Mouse (Mus musculus): ENCODE data around the gene Yy1. TPM values are rescaled to one million over a fixed set of nuclear protein-coding genes. Genes with fewer than 3 reads are reported as not detected.

Gene Yy1
- 19.0 and 19.5 TPM in 2 replicates for polyA plus RNA-seq (2014; fragmentation: Nextera tagmentation; extraction: Ambion mirVana)

- Histone ChIP-seq H3K27me3 (ENCODE audit: control insufficient read depth, insufficient read depth, low read length) (no peaks in the 10 kb centered on the region), H3K4me2 (peak within 1 kb of the TSS; percentile 57), H3K4me1 (ENCODE audit: control insufficient read depth, insufficient read depth, low read length) (peaks cover 10% of the 10 kb centered on the region), H3K27ac (ENCODE audit: low read depth, low read length) (peak within 1 kb of the TSS; percentile 93), H3K36me3 (ENCODE audit: control insufficient read depth, insufficient read depth, low read length) (no peaks in the 10 kb centered on the region), H3K9ac (ENCODE audit: low read length) (peak within 1 kb of the TSS; percentile 91), H3K9me3 (ENCODE audit: control insufficient read depth, low read length) (no peaks in the 10 kb centered on the region), H3K4me3 (ENCODE audit: low read depth, low read length) (peak within 1 kb of the TSS; percentile 98)
- DNase-seq (ENCODE audit: low spot score, missing footprints): peak; percentile 100
- under 1% methylated on average over 88 of the region's 127 CpGs for WGBS
- ATAC-seq (ENCODE audit: low FRiP score): peak; percentile 93
Measured at GRCm38 (mm10) chr12:108792546-108793452, at the start of gene Yy1. Gene Yy1 (plus strand): TSS chr12:108792973.

DNA sequence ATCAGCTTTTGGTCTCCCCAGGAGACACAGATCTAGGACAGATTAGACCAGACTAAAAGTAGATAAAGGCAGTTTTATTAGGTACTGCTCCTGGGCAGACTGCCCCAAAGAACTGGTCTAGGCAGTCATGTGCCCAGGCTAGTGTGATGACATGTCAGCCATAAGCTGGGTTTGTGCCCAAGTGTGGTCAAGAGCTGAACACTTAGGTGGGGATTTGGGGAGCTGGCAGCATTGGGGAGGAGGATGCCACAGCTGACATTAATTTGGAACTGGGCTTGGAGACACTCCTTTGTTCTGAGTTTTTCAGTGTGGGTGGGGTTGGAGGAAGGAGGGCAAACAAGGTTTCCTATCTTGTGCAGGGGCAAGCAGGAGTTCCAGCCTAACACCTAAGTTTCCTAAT lies 46.8 kb upstream of the Yy1 start:
- no peak overlapping the region for H3K4me2 ChIP-seq
- H3K9me3 ChIP-seq (ENCODE audit: control insufficient read depth, low read length): no peaks in the 10 kb centered on the region
- no peaks in the 10 kb centered on the region for H3K4me1 ChIP-seq (ENCODE audit: control insufficient read depth, insufficient read depth, low read length)
- DNase-seq (ENCODE audit: low spot score, missing footprints) (peak; percentile 47), ATAC-seq (ENCODE audit: low FRiP score) (no peak)
- H3K4me3 ChIP-seq (ENCODE audit: low read depth, low read length): no peak overlapping the region
- H3K36me3 ChIP-seq (ENCODE audit: control insufficient read depth, insufficient read depth, low read length): no peaks in the 10 kb centered on the region
- H3K27me3 ChIP-seq (ENCODE audit: control insufficient read depth, insufficient read depth, low read length): no peaks in the 10 kb centered on the region
- H3K27ac ChIP-seq (ENCODE audit: low read depth, low read length): no peak overlapping the region
- no peak overlapping the region for H3K9ac ChIP-seq (ENCODE audit: low read length)

DNA sequence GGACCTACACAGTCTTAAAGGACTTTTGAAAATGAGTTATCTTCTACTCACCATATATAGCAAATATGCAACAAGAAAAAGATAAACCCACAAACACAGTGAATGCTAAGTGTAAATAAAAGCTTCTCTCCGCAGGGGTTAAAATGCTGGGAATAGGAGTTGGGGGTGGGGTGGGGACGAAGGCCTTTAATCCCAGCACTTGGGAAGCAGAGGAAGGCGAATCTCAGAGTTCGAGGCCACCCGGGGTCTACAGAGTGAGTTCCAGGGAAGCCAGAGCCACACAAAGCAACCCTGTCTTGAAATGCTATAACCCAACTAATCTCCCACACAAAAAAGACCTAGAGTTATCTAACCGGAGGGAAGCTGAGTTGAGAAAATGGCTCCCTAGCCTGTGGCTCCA lies 43.8 kb upstream of the Yy1 start:
- no peaks in the 10 kb centered on the region for H3K9me3 ChIP-seq (ENCODE audit: control insufficient read depth, low read length)
- ATAC-seq (ENCODE audit: low FRiP score) (no peak), DNase-seq (ENCODE audit: low spot score, missing footprints) (no peak)
- no peak overlapping the region for H3K27ac ChIP-seq (ENCODE audit: low read depth, low read length)
- H3K36me3 ChIP-seq (ENCODE audit: control insufficient read depth, insufficient read depth, low read length): no peaks in the 10 kb centered on the region
- no peak overlapping the region for H3K4me3 ChIP-seq (ENCODE audit: low read depth, low read length)
- 58% methylated on average over 6 of the region's 6 CpGs for WGBS
- H3K9ac ChIP-seq (ENCODE audit: low read length): no peak overlapping the region
- no peaks in the 10 kb centered on the region for H3K27me3 ChIP-seq (ENCODE audit: control insufficient read depth, insufficient read depth, low read length)
- no peak overlapping the region for H3K4me2 ChIP-seq
- H3K4me1 ChIP-seq (ENCODE audit: control insufficient read depth, insufficient read depth, low read length): no peaks in the 10 kb centered on the region; the same call in 1 of the 2 replicates

GRCm38 (mm10) chr12:108749454-108749853 lies 43.3 kb upstream of the Yy1 start:
- Histone ChIP-seq H3K9me3 (ENCODE audit: control insufficient read depth, low read length) (no peaks in the 10 kb centered on the region), H3K9ac (ENCODE audit: low read length) (no peak overlapping the region), H3K27ac (ENCODE audit: low read depth, low read length) (no peak overlapping the region), H3K27me3 (ENCODE audit: control insufficient read depth, insufficient read depth, low read length) (no peaks in the 10 kb centered on the region), H3K36me3 (ENCODE audit: control insufficient read depth, insufficient read depth, low read length) (no peaks in the 10 kb centered on the region), H3K4me2 (no peak overlapping the region), H3K4me1 (ENCODE audit: control insufficient read depth, insufficient read depth, low read length) (no peaks in the 10 kb centered on the region; the same call in 1 of the 2 replicates), H3K4me3 (ENCODE audit: low read depth, low read length) (no peak overlapping the region)
- WGBS: 90% methylated on average over 9 of the region's 9 CpGs
- DNase-seq (ENCODE audit: low spot score, missing footprints): peak; percentile 72
- ATAC-seq (ENCODE audit: low FRiP score): no peak

DNA sequence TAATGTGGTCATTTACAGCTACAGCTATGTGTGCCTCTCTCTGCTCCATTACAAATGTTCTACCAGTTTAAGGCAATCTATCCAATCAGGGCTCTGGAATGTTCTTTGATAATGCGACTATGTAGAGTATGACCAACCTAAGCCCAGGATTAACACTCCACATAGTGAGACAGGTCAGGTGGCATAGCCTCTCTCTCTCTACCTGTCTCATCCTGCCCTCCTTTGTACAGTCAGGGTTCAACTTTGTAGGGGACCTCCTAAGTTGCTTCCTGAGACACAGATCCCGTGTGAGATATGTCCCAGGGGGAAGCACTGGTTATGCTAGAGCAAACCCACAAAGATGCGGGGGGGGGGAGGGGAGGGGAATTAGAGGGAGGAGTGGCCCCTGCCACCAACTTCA lies 42.5 kb upstream of the Yy1 start:
- Histone ChIP-seq H3K4me2 (no peak overlapping the region), H3K4me3 (ENCODE audit: low read depth, low read length) (no peak overlapping the region), H3K27me3 (ENCODE audit: control insufficient read depth, insufficient read depth, low read length) (no peaks in the 10 kb centered on the region), H3K27ac (ENCODE audit: low read depth, low read length) (no peak overlapping the region), H3K9ac (ENCODE audit: low read length) (no peak overlapping the region), H3K9me3 (ENCODE audit: control insufficient read depth, low read length) (no peaks in the 10 kb centered on the region), H3K36me3 (ENCODE audit: control insufficient read depth, insufficient read depth, low read length) (no peaks in the 10 kb centered on the region), H3K4me1 (ENCODE audit: control insufficient read depth, insufficient read depth, low read length) (no peaks in the 10 kb centered on the region; the same call in 1 of the 2 replicates)
- ATAC-seq (ENCODE audit: low FRiP score) (no peak), DNase-seq (ENCODE audit: low spot score, missing footprints) (no peak)
- 81% methylated on average over 3 of the region's 3 CpGs for WGBS

GRCm38 (mm10) chr12:108751790-108752189 lies 41.0 kb upstream of the Yy1 start:
- Histone ChIP-seq H3K36me3 (ENCODE audit: control insufficient read depth, insufficient read depth, low read length) (no peaks in the 10 kb centered on the region), H3K27me3 (ENCODE audit: control insufficient read depth, insufficient read depth, low read length) (no peaks in the 10 kb centered on the region), H3K4me2 (no peak overlapping the region), H3K27ac (ENCODE audit: low read depth, low read length) (no peak overlapping the region), H3K4me1 (ENCODE audit: control insufficient read depth, insufficient read depth, low read length) (no peaks in the 10 kb centered on the region; the same call in 1 of the 2 replicates), H3K9ac (ENCODE audit: low read length) (no peak overlapping the region), H3K4me3 (ENCODE audit: low read depth, low read length) (no peak overlapping the region), H3K9me3 (ENCODE audit: control insufficient read depth, low read length) (no peaks in the 10 kb centered on the region)
- ATAC-seq (ENCODE audit: low FRiP score): no peak
- DNase-seq (ENCODE audit: low spot score, missing footprints): no peak
- WGBS: 44% methylated on average over 9 of the region's 9 CpGs

DNA sequence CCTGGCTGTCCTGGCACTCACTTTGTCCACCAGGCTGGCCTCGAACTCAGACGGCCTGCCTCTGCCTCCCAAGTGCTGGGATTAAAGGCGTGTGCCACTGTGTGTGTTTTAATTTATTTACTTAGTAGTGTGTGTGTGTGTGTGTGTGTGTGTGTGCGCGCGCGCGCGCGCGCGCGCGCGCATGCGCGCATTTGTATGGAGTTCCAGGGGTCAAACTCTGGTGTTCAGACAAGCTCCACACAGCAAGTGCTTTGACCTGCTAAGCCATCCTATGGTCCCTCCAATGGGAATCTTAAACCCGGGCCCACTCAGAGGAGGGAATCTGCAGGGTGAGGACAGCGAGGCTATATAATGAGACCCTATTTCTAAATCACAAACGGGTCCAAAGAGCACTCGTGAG lies 37.6 kb upstream of the Yy1 start:
- Histone ChIP-seq H3K9me3 (ENCODE audit: control insufficient read depth, low read length) (no peaks in the 10 kb centered on the region), H3K4me2 (no peak overlapping the region), H3K4me3 (ENCODE audit: low read depth, low read length) (no peak overlapping the region), H3K36me3 (ENCODE audit: control insufficient read depth, insufficient read depth, low read length) (no peaks in the 10 kb centered on the region), H3K27ac (ENCODE audit: low read depth, low read length) (no peak overlapping the region), H3K4me1 (ENCODE audit: control insufficient read depth, insufficient read depth, low read length) (peaks cover 2% of the 10 kb centered on the region), H3K27me3 (ENCODE audit: control insufficient read depth, insufficient read depth, low read length) (no peaks in the 10 kb centered on the region), H3K9ac (ENCODE audit: low read length) (no peak overlapping the region)
- no peak for DNase-seq (ENCODE audit: low spot score, missing footprints)
- 81% methylated on average over 21 of the region's 21 CpGs for WGBS
- ATAC-seq (ENCODE audit: low FRiP score): no peak

DNA sequence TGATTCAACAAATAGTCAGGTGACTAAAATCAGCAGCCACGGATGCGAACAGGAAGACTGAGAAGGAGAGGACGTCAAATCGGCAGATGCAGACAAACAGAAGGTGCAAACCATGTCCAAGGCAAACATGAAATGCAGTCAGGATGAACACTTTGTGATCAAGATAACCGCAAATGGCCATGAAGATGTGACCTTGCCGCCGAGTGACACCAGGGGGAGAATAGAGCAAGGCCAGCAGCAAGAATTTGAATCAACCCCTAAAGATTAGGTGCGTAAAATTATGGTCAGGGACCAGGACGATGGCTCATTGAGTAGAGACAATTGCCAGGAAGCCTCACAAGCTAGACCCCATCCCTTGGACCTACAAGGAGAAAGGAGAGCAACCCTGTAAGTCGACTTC lies 36.2 kb upstream of the Yy1 start:
- no peaks in the 10 kb centered on the region for H3K27me3 ChIP-seq (ENCODE audit: control insufficient read depth, insufficient read depth, low read length)
- H3K4me2 ChIP-seq: no peak overlapping the region
- 94% methylated on average over 10 of the region's 10 CpGs for WGBS
- no peaks in the 10 kb centered on the region for H3K9me3 ChIP-seq (ENCODE audit: control insufficient read depth, low read length)
- H3K4me1 ChIP-seq (ENCODE audit: control insufficient read depth, insufficient read depth, low read length): peaks cover 2% of the 10 kb centered on the region
- H3K9ac ChIP-seq (ENCODE audit: low read length): no peak overlapping the region
- ATAC-seq (ENCODE audit: low FRiP score) (no peak), DNase-seq (ENCODE audit: low spot score, missing footprints) (peak; percentile 84)
- H3K27ac ChIP-seq (ENCODE audit: low read depth, low read length): no peak overlapping the region
- no peaks in the 10 kb centered on the region for H3K36me3 ChIP-seq (ENCODE audit: control insufficient read depth, insufficient read depth, low read length)
- no peak overlapping the region for H3K4me3 ChIP-seq (ENCODE audit: low read depth, low read length)

GRCm38 (mm10) chr12:108757717-108758257 lies 35.0 kb upstream of the Yy1 start:
- Histone ChIP-seq H3K9ac (ENCODE audit: low read length) (peak overlapping the region; percentile 60), H3K9me3 (ENCODE audit: control insufficient read depth, low read length) (no peaks in the 10 kb centered on the region), H3K4me1 (ENCODE audit: control insufficient read depth, insufficient read depth, low read length) (peaks cover 2% of the 10 kb centered on the region; the same call in 1 of the 2 replicates), H3K4me2 (peak overlapping the region; percentile 79), H3K36me3 (ENCODE audit: control insufficient read depth, insufficient read depth, low read length) (no peaks in the 10 kb centered on the region), H3K27ac (ENCODE audit: low read depth, low read length) (no peak overlapping the region), H3K27me3 (ENCODE audit: control insufficient read depth, insufficient read depth, low read length) (no peaks in the 10 kb centered on the region), H3K4me3 (ENCODE audit: low read depth, low read length) (peak overlapping the region; percentile 57)
- DNase-seq (ENCODE audit: low spot score, missing footprints) (peak; percentile 100), ATAC-seq (ENCODE audit: low FRiP score) (peak; percentile 99)
- WGBS: under 1% methylated on average over 41 of the region's 41 CpGs

Data from midbrain, embryonic 11.5 days (tissue).